Mouse (Mus musculus) embryonic facial prominence, embryonic 11.5 days (tissue): ENCODE results near the gene Pgc. TPM values are rescaled to one million over a fixed set of nuclear protein-coding genes. Genes with fewer than 3 reads are reported as not detected.
A peak's percentile ranks its signal among the peaks of the same experiment; 100 is the strongest.

Experiments
- ATAC-seq: fragments of 200-750 bp; cut with Nextera tagmentation; replicated peaks from 2 replicates; pipeline ENCODE4 v1.8.0; 2017; ENCODE audit warnings: low read depth; ENCODE audit not compliant: insufficient number of reproducible peaks, low FRiP score, low TSS enrichment
- DNase-seq: peaks from one replicate; pipeline ENCODE4 v3.0.0-alpha.2; 2015; ENCODE audit warnings: low spot score
- H3K27ac ChIP-seq: fragments of 300-500 bp; sonication (generic); replicated peaks from 2 replicates; pipeline ENCODE4 v1.5.1; 2014; ENCODE audit warnings: mild to moderate bottlenecking, low read depth, low read length, control low read depth
- H3K27me3 ChIP-seq: fragments of 300-500 bp; sonication (generic); 2 replicates; pipeline ENCODE4 v1.6.1; 2014; ENCODE audit warnings: mild to moderate bottlenecking, low read length, moderate library complexity, mixed read lengths; ENCODE audit not compliant: control insufficient read depth, insufficient read depth
- H3K36me3 ChIP-seq: fragments of 300-500 bp; sonication (generic); replicated peaks from 2 replicates; pipeline ENCODE4 v1.6.1; 2014; ENCODE audit warnings: low read depth, mild to moderate bottlenecking, low read length, moderate library complexity, mixed read lengths; ENCODE audit not compliant: control insufficient read depth, insufficient read depth
- H3K4me1 ChIP-seq: fragments of 300-500 bp; sonication (generic); 2 replicates; pipeline ENCODE4 v1.6.1; 2014; ENCODE audit warnings: low read length, mixed read lengths; ENCODE audit not compliant: control insufficient read depth, insufficient read depth
- H3K4me2 ChIP-seq: fragments of 300-500 bp; sonication (generic); 2 replicates; pipeline ENCODE4 v1.6.1; 2014; ENCODE audit warnings: low read depth, mild to moderate bottlenecking, control low read depth, low read length, moderate library complexity
- H3K4me3 ChIP-seq: fragments of 300-500 bp; sonication (generic); 2 replicates; pipeline ENCODE4 v1.5.1; 2014; ENCODE audit warnings: low read depth, low read length, control low read depth
- H3K9ac ChIP-seq: fragments of 300-500 bp; sonication (generic); replicated peaks from 2 replicates; pipeline ENCODE4 v1.6.1; 2014; ENCODE audit warnings: mild to moderate bottlenecking, control low read depth, low read length
- H3K9me3 ChIP-seq: fragments of 300-500 bp; sonication (generic); replicated peaks from 2 replicates; pipeline ENCODE4 v1.6.1; 2016; ENCODE audit warnings: mild to moderate bottlenecking, low read length, inconsistent platforms, mixed read lengths; ENCODE audit not compliant: control insufficient read depth
- WGBS: fragments of 180-500 bp; shearing (Covaris S2); extraction: QIAGEN DNeasy Blood & Tissue Kit; methylation state at CpG from one replicate; pipeline ENCODE4 v1.1.7; 2014; 5-methylcytosine and 5-hydroxymethylcytosine counted together
- polyA plus RNA-seq: library from polyadenylated mRNA; unstranded; fragments of >200 nt; fragmentation: Nextera tagmentation; extraction: Ambion mirVana; gene quantifications from 2 replicates; pipeline ENCODE4 v1.2.1, GENCODE M21; 2014

Gene Pgc
- polyA plus RNA-seq, 1 experiment from 2014 or later, result 0.15 TPM

DNA sequence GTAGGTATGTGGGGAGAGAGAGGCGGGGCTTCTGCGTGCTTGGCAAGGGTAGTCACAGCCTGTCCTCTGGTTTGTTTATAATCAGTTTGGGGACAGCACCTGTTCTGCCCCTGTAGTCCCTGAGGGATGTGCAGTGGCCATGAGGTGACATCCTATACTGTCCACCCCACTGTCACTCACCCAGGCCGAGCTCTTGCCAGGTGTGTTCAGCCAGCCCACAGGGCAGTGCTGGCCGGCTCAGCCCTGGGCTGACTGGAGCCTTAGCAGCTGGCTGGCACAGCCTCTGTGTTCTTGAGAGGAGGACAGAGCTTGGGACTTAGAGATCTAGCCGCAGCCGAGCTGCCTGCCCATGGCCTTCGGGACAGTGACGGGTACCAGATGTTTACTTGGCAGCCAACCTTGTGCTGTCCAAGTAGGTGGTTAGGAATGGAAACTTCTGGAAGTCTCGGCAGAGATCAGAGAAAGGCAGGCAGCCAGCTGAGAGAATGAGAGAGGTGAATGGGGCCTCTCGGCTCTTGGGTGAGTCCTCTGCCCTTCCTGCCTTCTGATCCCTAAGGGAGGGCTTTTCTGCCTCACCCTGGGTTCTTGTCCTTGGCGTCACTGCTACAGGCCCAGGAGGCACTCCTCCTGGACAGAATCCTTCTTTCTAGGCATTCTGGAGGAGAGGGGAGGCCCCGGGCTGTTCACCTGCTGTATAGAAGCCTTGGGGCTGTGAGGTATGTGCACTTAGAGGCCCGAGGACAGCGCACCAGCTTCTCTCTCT lies 22.3 kb downstream of the Pgc start:
- H3K4me3 ChIP-seq, result no peak overlapping the region
- no peaks in the 10 kb centered on the region for H3K9me3 ChIP-seq
- no peaks in the 10 kb centered on the region for H3K4me1 ChIP-seq
- no peak overlapping the region; the same call in 1 of the 2 replicates for H3K9ac ChIP-seq
- H3K4me2 ChIP-seq, result no peak overlapping the region; the same call in 1 of the 2 replicates
- H3K27ac ChIP-seq, result no peak overlapping the region
- H3K36me3 ChIP-seq, result no peaks in the 10 kb centered on the region
- peak; percentile 57; the same call in 1 of the 2 replicates for ATAC-seq
- DNase-seq, result no peak
- H3K27me3 ChIP-seq, result no peaks in the 10 kb centered on the region
- WGBS, result 71% methylated on average over 14 of the region's 14 CpGs

DNA sequence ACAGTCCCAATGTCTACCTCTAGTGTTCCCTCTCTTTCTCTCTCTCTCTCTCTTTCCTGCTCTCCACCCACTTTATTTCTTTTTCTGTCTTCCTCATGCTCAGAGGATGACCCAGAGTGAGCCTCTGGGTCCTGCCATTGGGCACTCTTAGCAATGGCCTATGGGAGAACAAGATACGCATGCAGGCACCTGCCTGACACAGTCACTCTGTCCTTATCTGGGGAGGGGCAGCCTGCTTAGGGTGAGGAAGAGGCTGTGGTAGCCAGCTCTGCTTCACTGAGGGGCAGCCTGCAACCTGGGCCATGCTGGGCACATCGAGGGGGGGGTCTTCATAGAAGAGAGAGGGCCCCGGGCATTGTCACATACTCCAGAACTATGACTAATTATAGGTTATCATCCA lies 23.0 kb downstream of the Pgc start:
- ATAC-seq (no peak), DNase-seq (no peak)
- Histone ChIP-seq H3K27me3 (no peaks in the 10 kb centered on the region), H3K9ac (no peak overlapping the region), H3K4me1 (no peaks in the 10 kb centered on the region), H3K36me3 (no peaks in the 10 kb centered on the region), H3K9me3 (no peaks in the 10 kb centered on the region), H3K4me2 (no peak overlapping the region), H3K4me3 (no peak overlapping the region), H3K27ac (no peak overlapping the region)
- 74% methylated on average over 3 of the region's 3 CpGs for WGBS

DNA sequence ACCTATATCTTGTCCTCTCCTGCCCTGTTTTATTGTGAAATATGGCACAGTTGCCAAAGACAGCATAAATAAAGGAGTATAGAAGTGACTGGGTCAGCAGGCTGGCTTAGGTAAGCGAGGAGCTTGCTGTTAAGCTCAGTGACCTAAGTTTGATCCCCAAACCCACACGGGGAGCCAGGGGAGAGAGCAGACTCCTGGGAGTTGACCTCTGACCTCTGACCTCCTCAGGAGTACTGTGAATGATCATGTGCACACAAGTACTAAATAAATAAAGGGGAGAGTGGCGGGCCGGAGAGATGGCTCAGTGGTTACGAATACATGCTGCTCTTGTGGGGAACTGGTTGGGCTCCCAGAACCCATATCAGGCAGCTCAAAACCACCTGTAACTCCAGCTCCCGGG lies 23.5 kb downstream of the Pgc start:
- no peaks in the 10 kb centered on the region for H3K36me3 ChIP-seq
- DNase-seq (no peak), ATAC-seq (no peak)
- H3K4me1 ChIP-seq, result no peaks in the 10 kb centered on the region
- no peak overlapping the region for H3K27ac ChIP-seq
- no peaks in the 10 kb centered on the region for H3K9me3 ChIP-seq
- WGBS, result 46% methylated on average over 6 of the region's 6 CpGs
- no peak overlapping the region for H3K4me3 ChIP-seq
- H3K27me3 ChIP-seq, result no peaks in the 10 kb centered on the region
- H3K4me2 ChIP-seq, result no peak overlapping the region
- no peak overlapping the region for H3K9ac ChIP-seq

DNA sequence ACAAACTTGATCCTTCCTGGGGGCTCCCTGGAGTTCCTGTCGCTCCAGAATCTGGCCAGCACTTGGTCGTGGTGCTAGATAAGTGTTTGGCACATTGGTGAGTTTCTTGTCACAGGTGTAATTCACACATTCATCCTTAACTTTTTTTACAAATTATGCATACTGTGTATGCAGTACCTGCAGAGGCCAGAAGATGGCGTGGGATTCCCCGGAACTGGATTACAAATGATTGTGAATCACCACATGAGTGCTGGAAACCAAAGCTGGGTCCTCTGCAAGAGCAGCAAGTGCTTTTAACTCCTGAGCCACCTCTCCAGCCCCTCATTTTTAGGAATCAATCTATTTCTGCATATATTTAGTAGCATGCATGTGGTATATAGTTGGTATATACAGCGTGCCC lies 25.2 kb downstream of the Pgc start:
- H3K9me3 ChIP-seq, result no peaks in the 10 kb centered on the region
- no peak overlapping the region for H3K4me2 ChIP-seq
- no peaks in the 10 kb centered on the region for H3K36me3 ChIP-seq
- no peaks in the 10 kb centered on the region for H3K27me3 ChIP-seq
- no peaks in the 10 kb centered on the region for H3K4me1 ChIP-seq
- no peak for ATAC-seq
- H3K27ac ChIP-seq, result no peak overlapping the region
- H3K9ac ChIP-seq, result no peak overlapping the region
- H3K4me3 ChIP-seq, result no peak overlapping the region
- 76% methylated on average over 5 of the region's 5 CpGs for WGBS
- DNase-seq, result no peak

DNA sequence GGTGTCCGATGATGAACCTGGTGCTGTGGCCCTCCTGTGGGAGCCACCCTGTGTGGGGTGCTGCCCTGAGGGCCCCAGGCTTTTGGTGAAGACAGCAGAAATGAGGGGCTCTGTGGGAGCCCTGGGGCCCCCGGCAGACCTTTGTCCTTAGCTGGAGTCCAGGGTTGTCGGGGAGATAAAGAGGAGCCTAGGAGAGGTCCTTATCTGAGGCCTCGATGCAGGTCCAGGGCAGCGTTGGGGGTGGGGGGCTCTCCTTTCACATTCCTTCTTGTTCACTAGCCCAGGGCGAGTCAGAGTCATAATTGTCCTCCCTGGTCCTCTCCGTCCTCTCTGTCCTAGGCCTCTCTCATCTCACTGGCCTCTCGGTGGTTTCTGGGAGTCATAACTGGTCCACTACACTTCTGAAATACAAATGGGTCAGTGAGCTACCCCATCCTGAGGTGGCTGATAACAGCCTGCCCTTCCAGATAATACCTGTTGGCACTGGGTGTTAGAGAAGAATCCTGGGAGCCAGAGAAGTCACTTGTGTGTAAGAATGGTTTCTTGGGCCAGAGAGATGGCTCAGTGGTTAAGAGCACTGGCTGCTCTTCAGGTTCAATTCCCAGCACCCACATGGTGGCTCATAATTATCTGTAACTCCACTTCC lies 26.6 kb downstream of the Pgc start:
- Histone ChIP-seq H3K27ac (no peak overlapping the region), H3K9ac (no peak overlapping the region), H3K9me3 (no peaks in the 10 kb centered on the region), H3K4me1 (no peaks in the 10 kb centered on the region), H3K27me3 (no peaks in the 10 kb centered on the region), H3K36me3 (no peaks in the 10 kb centered on the region), H3K4me3 (no peak overlapping the region), H3K4me2 (no peak overlapping the region)
- WGBS, result 85% methylated on average over 8 of the region's 8 CpGs
- no peak for ATAC-seq
- no peak for DNase-seq

DNA sequence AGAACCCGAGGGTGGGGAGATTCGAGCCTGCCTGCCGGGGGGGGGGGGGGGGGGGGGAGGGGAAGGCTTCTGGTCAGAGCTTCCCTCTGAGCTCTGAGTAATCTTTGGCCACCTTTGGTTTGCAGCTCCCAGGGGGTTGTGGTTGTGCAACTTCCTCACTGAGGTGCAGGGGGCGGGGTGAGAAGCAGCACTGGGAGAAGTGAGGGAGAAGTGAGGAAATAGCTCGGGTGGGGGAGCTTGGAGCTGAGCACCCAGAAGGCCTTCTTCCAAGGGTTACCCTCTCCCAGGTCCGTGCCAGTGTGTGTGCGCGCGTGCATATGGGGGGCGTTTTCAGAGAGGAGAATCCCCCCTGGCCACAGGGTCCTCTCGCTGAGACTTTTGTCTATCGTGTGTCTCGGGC lies 27.6 kb downstream of the Pgc start:
- Histone ChIP-seq H3K4me2 (no peak overlapping the region), H3K27me3 (no peaks in the 10 kb centered on the region), H3K27ac (no peak overlapping the region), H3K9me3 (no peaks in the 10 kb centered on the region), H3K36me3 (no peaks in the 10 kb centered on the region), H3K9ac (no peak overlapping the region), H3K4me3 (no peak overlapping the region), H3K4me1 (no peaks in the 10 kb centered on the region)
- DNase-seq (no peak), ATAC-seq (no peak)
- WGBS, result 79% methylated on average over 12 of the region's 13 CpGs

DNA sequence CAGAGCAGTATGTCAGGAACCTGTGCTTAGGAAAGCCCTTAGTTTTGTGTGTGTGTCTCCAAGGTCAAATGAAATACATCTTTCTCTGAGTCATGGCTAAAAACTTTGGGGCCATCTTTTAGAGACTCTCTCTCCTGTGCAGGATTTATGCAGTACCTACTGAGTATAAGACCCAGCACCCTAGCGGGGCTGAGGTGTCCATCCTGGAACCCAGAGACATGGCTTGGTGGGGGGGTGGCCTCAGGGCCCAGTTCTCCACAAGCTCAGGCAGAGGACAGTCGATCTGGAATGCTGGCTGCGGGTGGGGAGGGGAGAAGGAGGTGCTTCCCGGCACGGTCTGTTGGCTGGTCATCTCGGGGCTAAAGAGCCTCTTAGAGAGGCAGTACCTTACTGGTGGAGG lies 29.7 kb downstream of the Pgc start:
- Histone ChIP-seq H3K4me1 (no peaks in the 10 kb centered on the region), H3K4me3 (no peak overlapping the region), H3K27ac (no peak overlapping the region), H3K36me3 (no peaks in the 10 kb centered on the region), H3K9me3 (no peaks in the 10 kb centered on the region), H3K27me3 (no peaks in the 10 kb centered on the region), H3K9ac (no peak overlapping the region), H3K4me2 (no peak overlapping the region)
- WGBS, result 27% methylated on average over 6 of the region's 6 CpGs
- ATAC-seq (no peak), DNase-seq (no peak)

DNA sequence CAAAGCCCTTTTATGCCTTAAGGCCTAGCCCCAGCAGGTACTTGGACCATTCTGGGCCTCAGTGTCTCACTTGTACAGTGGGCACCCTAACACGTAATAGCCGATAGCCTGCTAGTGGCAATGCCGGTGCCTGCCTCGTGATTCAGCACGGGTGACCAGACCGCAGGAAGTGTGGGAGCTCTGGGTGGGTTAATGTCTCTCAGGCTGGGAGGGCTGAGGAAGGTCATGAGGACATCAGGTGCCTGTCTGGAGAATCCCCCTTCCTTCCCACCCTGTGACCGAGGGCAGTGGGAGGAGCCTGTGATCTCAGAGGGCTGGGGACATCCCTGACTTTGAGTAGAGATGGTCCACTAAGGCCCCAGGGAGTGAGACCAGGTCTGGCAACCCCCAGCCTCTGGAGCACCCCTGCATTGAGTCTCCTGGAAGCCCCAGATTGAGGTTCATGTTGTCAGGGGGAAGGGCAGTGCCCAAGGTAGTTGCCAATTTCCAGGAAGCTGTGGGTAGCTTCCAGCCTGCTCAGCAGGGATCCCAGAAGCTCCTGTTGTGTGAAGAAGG lies 30.5 kb downstream of the Pgc start:
- no peaks in the 10 kb centered on the region for H3K27me3 ChIP-seq
- DNase-seq (no peak), ATAC-seq (no peak)
- no peak overlapping the region for H3K4me2 ChIP-seq
- H3K9me3 ChIP-seq, result no peaks in the 10 kb centered on the region
- H3K27ac ChIP-seq, result no peak overlapping the region
- 86% methylated on average over 7 of the region's 7 CpGs for WGBS
- no peak overlapping the region for H3K4me3 ChIP-seq
- H3K4me1 ChIP-seq, result no peaks in the 10 kb centered on the region
- no peak overlapping the region for H3K9ac ChIP-seq
- H3K36me3 ChIP-seq, result no peaks in the 10 kb centered on the region
